ENCODE assay signal across 8 mouse cellular contexts in the genomic region with DNA sequence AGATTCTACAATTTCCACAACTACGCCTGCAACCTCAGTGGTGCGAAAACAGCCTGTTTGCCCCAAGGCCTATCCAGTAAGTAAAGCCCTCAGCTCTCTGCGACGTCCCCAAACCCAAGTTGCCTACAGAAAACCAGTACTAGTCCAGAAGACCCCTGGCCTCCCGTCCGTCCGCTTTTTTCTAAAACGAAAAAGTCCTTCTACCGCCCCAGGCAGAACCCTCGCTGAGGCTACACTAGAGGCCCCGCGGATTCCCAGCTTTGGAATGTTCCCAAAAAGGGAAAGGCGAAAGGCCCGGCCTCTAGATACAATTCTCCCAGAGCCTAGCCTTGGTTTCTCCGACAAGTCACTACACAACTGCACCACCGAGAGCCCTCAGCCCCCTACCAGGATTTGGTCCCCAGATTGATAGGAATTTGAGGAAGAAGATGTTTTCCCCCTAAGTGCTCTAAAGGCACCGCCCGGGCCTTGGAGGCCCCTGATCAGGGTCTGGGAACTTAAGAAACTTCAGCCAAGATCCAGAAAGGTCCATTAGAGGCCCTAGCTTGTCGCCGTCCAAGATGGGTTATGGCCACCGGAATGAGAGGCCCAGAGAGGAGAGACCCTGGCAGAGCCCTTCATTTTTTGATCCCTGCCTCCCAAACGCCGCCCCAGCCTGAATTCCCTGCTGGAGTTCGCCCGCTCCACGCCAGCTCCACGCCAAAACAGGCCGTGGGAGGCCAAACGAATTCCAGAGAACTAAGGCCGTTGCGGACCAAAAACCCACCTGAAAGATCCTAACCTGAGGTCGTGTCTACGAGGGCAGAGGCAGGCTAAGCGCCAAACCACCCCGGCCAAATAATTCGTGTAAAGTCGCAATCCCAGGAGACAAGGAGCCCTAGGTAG. TPM values are rescaled to one million over a fixed set of nuclear protein-coding genes. Genes with fewer than 3 reads are reported as not detected.
DNase-seq lines count a peak whose midpoint lies in the region; ATAC-seq and TF ChIP-seq lines count a peak whose summit lies in the region.

No protein-coding gene starts in this region.

- H3K27ac ChIP-seq in cerebellum, adult 2 months (ENCODE audit: insufficient read depth, low read length) = no peak overlapping the region
- H3K27ac ChIP-seq in lung, embryonic 14.5 days (ENCODE audit: low read depth) = no peak overlapping the region
- no peak overlapping the region for H3K27ac ChIP-seq in lung, postnatal 0 days (ENCODE audit: low read length)
- H3K27ac ChIP-seq in forebrain, postnatal 0 days (ENCODE audit: low read depth, low read length) = no peak overlapping the region
- no peak overlapping the region for H3K27ac ChIP-seq in limb, embryonic 12.5 days

- peaks cover 21% of the 10 kb centered on the region; the same call in 1 of the 2 replicates for H3K27me3 ChIP-seq in cerebellum, adult 2 months (ENCODE audit: control insufficient read depth, insufficient read depth, low read length)
- peaks cover 100% of the 10 kb centered on the region for H3K27me3 ChIP-seq in lung, embryonic 14.5 days (ENCODE audit: insufficient read depth, low read length)
- peaks cover 88% of the 10 kb centered on the region for H3K27me3 ChIP-seq in lung, postnatal 0 days (replicated peaks; ENCODE audit: insufficient read depth, low read length)
- H3K27me3 ChIP-seq in forebrain, postnatal 0 days (ENCODE audit: insufficient read depth, low read length) = peaks cover 80% of the 10 kb centered on the region
- H3K27me3 ChIP-seq in limb, embryonic 12.5 days = peaks cover 100% of the 10 kb centered on the region

- ATAC-seq in lung, embryonic 14.5 days (ENCODE audit: insufficient read depth) = no peak
- no peak for ATAC-seq in lung, postnatal 0 days
- no peak for ATAC-seq in forebrain, postnatal 0 days
- no peak for ATAC-seq in limb, embryonic 12.5 days (ENCODE audit: insufficient number of reproducible peaks, insufficient read depth, low FRiP score, low TSS enrichment, low read depth)

- no peak for TF ChIP-seq CTCF in cerebellum, adult 2 months (IDR thresholded peaks at IDR 0.05; ENCODE audit: borderline replicate concordance, insufficient read depth, low read depth, low read length)
- no peak for TF ChIP-seq CTCF in lung, embryonic 14.5 days (IDR thresholded peaks at IDR 0.05; ENCODE audit: low read depth)
- TF ChIP-seq CTCF in lung, postnatal 0 days (IDR thresholded peaks at IDR 0.05) = no peak
- TF ChIP-seq CTCF in forebrain, postnatal 0 days (IDR thresholded peaks at IDR 0.05; ENCODE audit: low read depth) = no peak

- no peaks in the 10 kb centered on the region for H3K9me3 ChIP-seq in lung, embryonic 14.5 days (ENCODE audit: low read depth, low read length)
- no peaks in the 10 kb centered on the region for H3K9me3 ChIP-seq in lung, postnatal 0 days (ENCODE audit: low read length)
- H3K9me3 ChIP-seq in forebrain, postnatal 0 days (ENCODE audit: low read length) = no peaks in the 10 kb centered on the region
- no peaks in the 10 kb centered on the region for H3K9me3 ChIP-seq in limb, embryonic 12.5 days

- no peak overlapping the region for H3K4me3 ChIP-seq in cerebellum, adult 2 months (replicated peaks; ENCODE audit: insufficient read depth, low read depth, low read length)
- H3K4me3 ChIP-seq in lung, embryonic 14.5 days (ENCODE audit: low read depth, low read length) = peak overlapping the region; percentile 33
- H3K4me3 ChIP-seq in lung, postnatal 0 days (ENCODE audit: low read depth, low read length) = no peak overlapping the region
- H3K4me3 ChIP-seq in forebrain, postnatal 0 days (ENCODE audit: low read depth, low read length) = no peak overlapping the region
- peak overlapping the region; percentile 44 for H3K4me3 ChIP-seq in limb, embryonic 12.5 days (replicated peaks)

- H3K4me2 ChIP-seq in lung, embryonic 14.5 days = peak overlapping the region; percentile 63; the same call in 1 of the 2 replicates
- no peak overlapping the region for H3K4me2 ChIP-seq in lung, postnatal 0 days (replicated peaks; ENCODE audit: low read depth, low read length)
- no peak overlapping the region for H3K4me2 ChIP-seq in forebrain, postnatal 0 days (ENCODE audit: low read depth)
- H3K4me2 ChIP-seq in limb, embryonic 12.5 days = peak overlapping the region; percentile 76

- DNase-seq in cerebellum, adult 2 months = peak; percentile 31 to 72
- no peak for DNase-seq in cerebellum, adult 11-12 months
- peak; percentile 59 for DNase-seq in lung, embryonic 14.5 days
- no peak for DNase-seq in lung, postnatal 0 days (ENCODE audit: low spot score)
- DNase-seq in forebrain, postnatal 0 days = peak; percentile 86
- no peak for DNase-seq in spleen, adult 18-20 months
- DNase-seq in thymus, postnatal 25 days = no peak

- no peak overlapping the region for H3K9ac ChIP-seq in lung, embryonic 14.5 days
- no peak overlapping the region for H3K9ac ChIP-seq in lung, postnatal 0 days (replicated peaks; ENCODE audit: low read depth)
- no peak overlapping the region for H3K9ac ChIP-seq in forebrain, postnatal 0 days
- H3K9ac ChIP-seq in limb, embryonic 12.5 days (replicated peaks) = no peak overlapping the region

- peaks cover 4% of the 10 kb centered on the region; the same call in 1 of the 2 replicates for H3K4me1 ChIP-seq in cerebellum, adult 2 months (ENCODE audit: control insufficient read depth, insufficient read depth, low read length)
- H3K4me1 ChIP-seq in lung, embryonic 14.5 days (ENCODE audit: insufficient read depth) = no peaks in the 10 kb centered on the region
- H3K4me1 ChIP-seq in lung, postnatal 0 days (ENCODE audit: insufficient read depth, low read depth, low read length) = no peaks in the 10 kb centered on the region; the same call in 1 of the 2 replicates
- no peaks in the 10 kb centered on the region for H3K4me1 ChIP-seq in forebrain, postnatal 0 days (ENCODE audit: insufficient read depth)
- H3K4me1 ChIP-seq in limb, embryonic 12.5 days (replicated peaks) = peaks cover 27% of the 10 kb centered on the region

- TF ChIP-seq POLR2A in cerebellum, adult 2 months (IDR thresholded peaks at IDR 0.05; ENCODE audit: borderline replicate concordance, insufficient read depth, low read length) = no peak

- no peaks in the 10 kb centered on the region for H3K36me3 ChIP-seq in lung, embryonic 14.5 days (ENCODE audit: insufficient read depth)
- no peaks in the 10 kb centered on the region for H3K36me3 ChIP-seq in lung, postnatal 0 days (ENCODE audit: insufficient read depth, low read length)
- H3K36me3 ChIP-seq in forebrain, postnatal 0 days (ENCODE audit: insufficient read depth) = no peaks in the 10 kb centered on the region
- no peaks in the 10 kb centered on the region for H3K36me3 ChIP-seq in limb, embryonic 12.5 days

- WGBS in cerebellum, adult 2 months = 7% methylated on average over 37 of the region's 37 CpGs
- WGBS in lung, embryonic 14.5 days = under 1% methylated on average over 37 of the region's 37 CpGs
- 4% methylated on average over 37 of the region's 37 CpGs for WGBS in lung, postnatal 0 days
- WGBS in forebrain, postnatal 0 days = 2% methylated on average over 37 of the region's 37 CpGs
- under 1% methylated on average over 37 of the region's 37 CpGs for WGBS in limb, embryonic 12.5 days

- no peak for TF ChIP-seq EP300 in lung, postnatal 0 days (IDR thresholded peaks at IDR 0.05)

RNA-seq across cellular contexts. Expression of gene Dmbx1, which starts 1.2 kb away (rescaled TPM):
- 1.3 TPM in 2 replicates for polyA plus RNA-seq in cerebellum, adult 2 months (2012; rRNA removed)
- polyA plus RNA-seq in lung, embryonic 14.5 days (2014; fragmentation: Nextera tagmentation; extraction: Ambion mirVana) = not detected in 2 replicates
- not detected in 2 replicates for polyA plus RNA-seq in lung, postnatal 0 days (2015; fragmentation: Nextera tagmentation; extraction: Ambion mirVana)
- 0.15 TPM in 1 of 2 replicates, not detected in the other for total RNA-seq in forebrain, postnatal 0 days (2014; rRNA removed)
- polyA plus RNA-seq in forebrain, postnatal 0 days (2015; fragmentation: Nextera tagmentation; extraction: Ambion mirVana) = 0.18 and 0.23 TPM in 2 replicates
- polyA plus RNA-seq in limb, embryonic 12.5 days (2016; fragmentation: Nextera tagmentation; extraction: Ambion mirVana) = 0.08 and 0.13 TPM in 2 replicates

RNA-seq across cellular contexts. Expression of gene 6430628N08Rik, which starts 48.1 kb away (rescaled TPM):
- polyA plus RNA-seq in cerebellum, adult 2 months (2012; rRNA removed) = 0.08 and 0.23 TPM in 2 replicates
- not detected in 2 replicates for polyA plus RNA-seq in lung, embryonic 14.5 days (2014; fragmentation: Nextera tagmentation; extraction: Ambion mirVana)
- polyA plus RNA-seq in lung, postnatal 0 days (2015; fragmentation: Nextera tagmentation; extraction: Ambion mirVana) = not detected in 2 replicates
- total RNA-seq in forebrain, postnatal 0 days (2014; rRNA removed) = 1.3 and 1.4 TPM in 2 replicates
- 0.54 and 0.62 TPM in 2 replicates for polyA plus RNA-seq in forebrain, postnatal 0 days (2015; fragmentation: Nextera tagmentation; extraction: Ambion mirVana)
- polyA plus RNA-seq in limb, embryonic 12.5 days (2016; fragmentation: Nextera tagmentation; extraction: Ambion mirVana) = 0.13 and 0.38 TPM in 2 replicates

RNA-seq across cellular contexts. Expression of gene Kncn, which starts 54.3 kb away (rescaled TPM):
- polyA plus RNA-seq in cerebellum, adult 2 months (2012; rRNA removed) = 0.08 and 0.14 TPM in 2 replicates
- polyA plus RNA-seq in lung, embryonic 14.5 days (2014; fragmentation: Nextera tagmentation; extraction: Ambion mirVana) = not detected in 2 replicates
- polyA plus RNA-seq in lung, postnatal 0 days (2015; fragmentation: Nextera tagmentation; extraction: Ambion mirVana) = not detected in 2 replicates
- 0.38 TPM in 1 of 2 replicates, not detected in the other for total RNA-seq in forebrain, postnatal 0 days (2014; rRNA removed)
- polyA plus RNA-seq in forebrain, postnatal 0 days (2015; fragmentation: Nextera tagmentation; extraction: Ambion mirVana) = 0.10 and 0.44 TPM in 2 replicates
- not detected in 2 replicates for polyA plus RNA-seq in limb, embryonic 12.5 days (2016; fragmentation: Nextera tagmentation; extraction: Ambion mirVana)

Comparison
In these comparisons a context has a peak if more than half of its experiments do, and no peak if none do; other contexts are left out.
1. DNase-seq: peak in cerebellum, adult 2 months (2 of 2), lung, embryonic 14.5 days (single experiment) and forebrain, postnatal 0 days (single experiment); none in cerebellum, adult 11-12 months (single experiment), lung, postnatal 0 days (single experiment), spleen, adult 18-20 months (0 of 2) and thymus, postnatal 25 days (single experiment).
2. H3K4me3 ChIP-seq: peak in lung, embryonic 14.5 days (single experiment) and limb, embryonic 12.5 days (single experiment); none in cerebellum, adult 2 months (single experiment), lung, postnatal 0 days (single experiment) and forebrain, postnatal 0 days (single experiment).
3. H3K4me2 ChIP-seq: peak in lung, embryonic 14.5 days (single experiment) and limb, embryonic 12.5 days (single experiment); none in lung, postnatal 0 days (single experiment) and forebrain, postnatal 0 days (single experiment).